Mouse (Mus musculus) olfactory bulb, adult 2 months (tissue): ENCODE measurements around the gene Gnl1. TPM values are rescaled to one million over a fixed set of nuclear protein-coding genes. Genes with fewer than 3 reads are reported as not detected.
"Not testable (repeated sequence)": the region's sequence is repeated elsewhere in the genome, so short reads cannot be mapped to it uniquely, and the experiment has no call there.

Experiments
- H3K27ac ChIP-seq: fragments of 200-500 bp; 2 replicates; pipeline ENCODE4 v1.5.1; 2012; ENCODE audit warnings: low read depth, low read length; ENCODE audit not compliant: insufficient read depth
- H3K4me1 ChIP-seq: fragments of 200-500 bp; 2 replicates; pipeline ENCODE4 v1.6.1; 2012; ENCODE audit warnings: low read length; ENCODE audit not compliant: control insufficient read depth, insufficient read depth
- H3K4me3 ChIP-seq: fragments of 200-500 bp; 2 replicates; pipeline ENCODE4 v1.5.1; 2012; ENCODE audit warnings: mild to moderate bottlenecking, low read depth, low read length, moderate library complexity; ENCODE audit not compliant: insufficient read depth
- CTCF ChIP-seq: fragments of 200-500 bp; IDR thresholded peaks from 2 replicates; pipeline ENCODE4 v1.5.1; 2012; ENCODE audit warnings: low read depth, mild to moderate bottlenecking, low read length, moderate library complexity; ENCODE audit not compliant: insufficient read depth
- POLR2A ChIP-seq: fragments of 200-500 bp; IDR thresholded peaks from 2 replicates; pipeline ENCODE4 v1.6.1; 2012; ENCODE audit warnings: mild to moderate bottlenecking, low read depth, low read length, moderate library complexity; ENCODE audit not compliant: insufficient read depth
- WGBS: fragments of 180-500 bp; shearing (Covaris S2); methylation state at CpG from one replicate; pipeline ENCODE4 v1.1.7; 2018; 5-methylcytosine and 5-hydroxymethylcytosine counted together
- polyA plus RNA-seq: library from polyadenylated mRNA; stranded (reverse); fragments of >200 nt; gene quantifications from 2 replicates; pipeline ENCODE4 v1.2.4, GENCODE M21; 2012; ENCODE audit warnings: low replicate concordance; ENCODE audit not compliant: missing spikeins, insufficient read depth, insufficient read length

The Gnl1 gene
- polyA plus RNA-seq, 1 experiment, result not detected

DNA sequence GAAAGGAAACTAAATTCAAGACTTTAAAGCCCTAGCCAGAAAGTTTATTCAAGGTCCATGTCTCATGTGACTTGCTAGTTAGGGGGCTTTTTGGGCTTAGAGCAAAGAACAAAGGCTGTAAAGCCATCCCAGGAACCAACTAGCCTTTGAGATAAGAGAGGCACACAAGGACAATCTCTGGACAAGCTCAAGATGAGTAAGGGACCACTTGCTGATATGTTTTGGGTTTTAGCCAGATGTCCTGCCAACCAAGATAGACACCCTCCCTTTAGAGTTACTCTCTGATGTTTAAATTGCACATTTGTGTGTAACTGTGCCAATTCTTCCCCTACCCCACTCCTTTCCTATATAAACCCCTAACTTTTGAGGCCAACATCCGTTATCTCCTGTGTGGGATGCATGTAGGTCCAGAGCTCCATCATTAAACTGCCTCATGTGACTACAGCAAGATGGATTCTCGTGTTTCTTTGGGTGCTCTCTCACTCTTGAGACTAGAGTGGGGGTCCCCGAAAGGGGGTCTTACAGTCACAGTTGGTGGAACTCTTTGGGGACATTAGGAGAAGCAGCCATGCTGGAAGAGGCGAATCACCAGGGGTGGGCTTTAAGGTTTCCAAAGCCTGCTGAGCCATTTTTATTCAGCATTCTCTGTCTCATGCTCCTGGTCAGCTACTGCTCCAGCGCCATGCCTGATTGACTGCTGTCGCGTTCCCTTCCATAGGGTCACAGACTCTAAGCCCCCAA, 49.4 kb downstream of the Gnl1 start:
- Histone ChIP-seq H3K27ac (no peak overlapping the region), H3K4me3 (no peak overlapping the region), H3K4me1 (peaks cover 15% of the 10 kb centered on the region)
- WGBS, result 89% methylated on average over 7 of the region's 7 CpGs
- TF ChIP-seq POLR2A, result no peak
- TF ChIP-seq CTCF, result no peak

DNA sequence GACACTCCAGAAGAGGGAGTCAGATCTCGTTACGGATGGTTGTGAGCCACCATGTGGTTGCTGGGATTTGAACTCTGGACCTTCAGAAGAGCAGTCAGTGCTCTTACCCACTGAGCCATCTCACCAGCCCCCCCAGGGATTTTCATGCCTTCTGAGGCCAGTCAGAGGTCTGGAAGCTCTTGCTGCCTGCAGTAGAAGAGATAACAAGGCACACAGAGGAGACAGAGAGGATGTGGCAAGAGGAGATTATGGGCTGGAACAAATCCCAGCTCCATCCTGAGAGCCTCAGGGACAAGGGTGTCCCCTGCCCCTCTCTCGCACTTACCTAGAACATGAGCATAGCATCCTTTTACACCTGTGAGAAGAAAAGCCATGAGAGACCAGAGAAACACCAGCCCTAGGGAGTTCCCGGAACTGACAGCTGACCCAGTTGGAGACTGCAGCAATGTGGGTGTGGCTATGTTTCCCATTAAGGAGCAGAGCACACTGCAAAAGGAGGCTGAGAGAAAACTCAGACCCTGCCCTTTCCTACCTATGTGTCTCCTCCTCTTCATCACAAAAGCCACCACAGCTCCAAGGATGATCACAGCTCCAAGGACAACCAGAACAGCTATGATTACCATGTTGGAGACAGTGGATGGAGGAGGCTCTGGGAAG, 50.5 kb downstream of the Gnl1 start:
- H3K27ac ChIP-seq, H3K4me3 ChIP-seq: not testable (repeated sequence)
- peaks cover 14% of the 10 kb centered on the region for H3K4me1 ChIP-seq
- 84% methylated on average over 4 of the region's 4 CpGs for WGBS

DNA sequence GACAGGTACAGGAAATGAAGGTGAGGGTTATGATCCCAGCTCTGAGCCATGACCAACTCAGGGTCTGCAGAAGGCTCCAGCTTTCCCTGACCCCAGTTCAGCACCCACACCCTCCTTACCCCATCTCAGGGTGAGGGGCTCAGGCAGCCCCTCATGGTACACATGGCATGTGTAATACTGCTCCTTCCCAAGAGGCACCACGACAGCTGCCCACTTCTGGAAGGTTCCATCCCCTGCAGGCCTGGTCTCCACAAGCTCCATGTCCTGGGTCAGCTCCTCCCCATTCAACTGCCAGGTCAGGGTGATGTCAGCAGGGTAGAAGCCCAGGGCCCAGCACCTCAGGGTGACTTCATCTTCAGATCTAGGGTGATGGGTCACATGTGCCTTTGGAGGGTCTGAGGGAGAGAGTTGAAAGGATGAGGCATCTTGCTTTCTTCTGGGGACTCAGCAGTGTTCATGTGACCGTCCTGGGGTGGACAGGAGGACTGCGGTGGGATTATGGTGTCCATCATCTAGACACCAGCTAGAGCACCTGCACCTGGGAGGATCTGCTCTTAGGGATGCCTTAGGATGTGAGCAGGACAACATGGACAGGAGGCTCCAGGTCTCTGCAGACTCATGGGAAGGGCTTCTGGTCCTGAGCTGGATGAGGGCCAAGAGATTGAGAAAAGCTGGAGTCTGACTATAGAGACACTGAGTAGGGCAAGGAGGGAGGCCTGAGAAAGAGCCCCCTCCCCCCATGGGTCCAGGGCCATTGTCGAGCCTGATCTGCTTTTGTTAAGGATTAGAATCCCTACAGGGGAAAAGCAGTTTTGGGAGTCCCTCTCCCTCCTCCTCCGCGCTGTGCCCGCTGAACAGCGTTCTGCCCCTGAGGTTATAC, 51.3 kb downstream of the Gnl1 start:
- Histone ChIP-seq H3K4me1 (peaks cover 12% of the 10 kb centered on the region), H3K4me3 (peak overlapping the region; percentile 40)
- 41% methylated on average over 8 of the region's 8 CpGs for WGBS
- not testable (repeated sequence) for H3K27ac ChIP-seq

DNA sequence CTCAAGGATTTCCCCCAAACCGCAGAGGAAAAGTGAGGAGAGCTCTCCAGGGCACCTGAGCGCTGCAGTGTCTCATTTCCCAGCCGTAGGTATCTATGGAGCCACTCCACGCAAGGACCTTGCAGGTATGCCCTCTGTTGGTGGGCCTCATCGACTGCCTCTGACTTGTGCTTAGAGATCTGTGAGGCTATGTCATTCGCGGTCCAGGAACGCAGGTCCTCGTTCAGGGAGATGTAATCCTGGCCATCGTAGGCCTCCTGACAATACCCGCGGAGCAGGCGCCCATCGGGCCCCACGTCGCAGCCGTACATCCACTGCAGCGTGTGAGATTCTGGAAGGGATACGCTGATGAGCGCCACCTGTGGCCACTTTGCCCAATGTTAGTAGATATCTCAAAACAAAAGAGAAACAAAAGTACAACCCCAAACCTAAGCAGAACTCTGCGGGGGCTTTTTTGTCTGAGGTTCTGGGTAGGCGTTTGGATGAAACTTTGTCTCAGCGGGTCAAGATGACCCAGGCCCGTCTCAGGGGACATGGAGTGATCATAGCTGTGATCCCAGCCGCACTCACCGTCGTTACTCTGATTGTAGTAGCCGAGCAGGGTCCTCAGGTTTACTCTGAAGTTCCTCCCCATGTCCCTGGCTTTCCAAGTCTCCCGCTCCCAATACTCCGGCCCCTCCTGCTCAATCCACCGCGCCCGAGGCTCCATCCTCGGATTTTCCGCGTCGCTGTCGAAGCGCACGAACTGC, 52.1 kb downstream of the Gnl1 start:
- Histone ChIP-seq H3K4me3 (peak overlapping the region; percentile 58), H3K4me1 (peaks cover 12% of the 10 kb centered on the region)
- H3K27ac ChIP-seq, result not testable (repeated sequence)
- WGBS, result under 1% methylated on average over 40 of the region's 40 CpGs

DNA sequence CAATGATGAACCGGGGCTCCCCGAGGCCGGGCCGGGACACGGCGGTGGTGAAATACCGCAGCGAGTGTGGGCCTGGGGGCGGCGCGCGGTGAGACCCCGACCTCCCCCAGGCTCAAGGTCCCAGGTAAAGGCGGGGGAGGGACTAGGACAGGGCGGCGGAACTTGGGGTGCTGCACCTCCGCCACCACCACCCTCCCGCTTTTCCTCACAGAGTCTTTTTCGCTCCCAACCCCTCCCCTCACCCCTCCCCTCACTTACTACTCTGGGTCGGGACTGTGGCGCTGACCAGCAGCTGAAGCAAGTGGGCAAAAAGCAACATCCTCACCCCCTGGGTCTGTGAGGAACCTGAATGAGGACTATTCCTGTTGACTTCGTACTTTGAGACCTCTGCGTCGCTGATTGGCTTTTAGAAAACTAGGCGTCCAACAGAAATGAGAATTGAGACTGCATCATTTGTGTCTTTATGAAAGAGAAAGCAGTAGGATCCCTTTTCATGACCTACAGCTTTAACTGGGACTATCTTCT, 52.8 kb downstream of the Gnl1 start, which contains the start of gene H2-T23:
Gene H2-T23 (minus strand): TSS at position 505 of the 525 bp plus-strand sequence.
- Histone ChIP-seq H3K4me3 (peak within 1 kb of the TSS; percentile 58), H3K4me1 (peaks cover 12% of the 10 kb centered on the region)
- not testable (repeated sequence) for H3K27ac ChIP-seq
- 1% methylated on average over 25 of the region's 25 CpGs for WGBS

DNA sequence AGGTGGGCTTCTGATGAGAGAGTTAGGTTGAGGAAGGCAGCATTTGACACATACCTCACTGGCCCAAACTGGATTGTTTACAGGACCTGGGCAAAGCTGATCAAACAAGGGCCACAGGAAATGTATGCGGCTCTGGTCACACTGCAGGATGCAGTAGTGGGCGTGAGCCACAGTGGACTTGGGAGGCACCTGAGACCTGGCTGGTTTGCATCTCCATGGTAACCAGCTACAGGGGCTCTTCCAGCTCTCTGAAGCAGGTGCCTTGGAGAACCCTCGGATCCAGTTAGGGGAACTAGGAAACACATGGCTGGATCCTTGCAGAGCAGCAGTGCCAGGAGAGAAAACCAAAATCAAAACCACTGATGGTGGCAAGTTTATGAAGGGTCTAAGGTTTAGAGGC, 54.9 kb downstream of the Gnl1 start:
- peaks cover 12% of the 10 kb centered on the region for H3K4me1 ChIP-seq
- 75% methylated on average over 3 of the region's 3 CpGs for WGBS
- H3K27ac ChIP-seq, H3K4me3 ChIP-seq: not testable (repeated sequence)

DNA sequence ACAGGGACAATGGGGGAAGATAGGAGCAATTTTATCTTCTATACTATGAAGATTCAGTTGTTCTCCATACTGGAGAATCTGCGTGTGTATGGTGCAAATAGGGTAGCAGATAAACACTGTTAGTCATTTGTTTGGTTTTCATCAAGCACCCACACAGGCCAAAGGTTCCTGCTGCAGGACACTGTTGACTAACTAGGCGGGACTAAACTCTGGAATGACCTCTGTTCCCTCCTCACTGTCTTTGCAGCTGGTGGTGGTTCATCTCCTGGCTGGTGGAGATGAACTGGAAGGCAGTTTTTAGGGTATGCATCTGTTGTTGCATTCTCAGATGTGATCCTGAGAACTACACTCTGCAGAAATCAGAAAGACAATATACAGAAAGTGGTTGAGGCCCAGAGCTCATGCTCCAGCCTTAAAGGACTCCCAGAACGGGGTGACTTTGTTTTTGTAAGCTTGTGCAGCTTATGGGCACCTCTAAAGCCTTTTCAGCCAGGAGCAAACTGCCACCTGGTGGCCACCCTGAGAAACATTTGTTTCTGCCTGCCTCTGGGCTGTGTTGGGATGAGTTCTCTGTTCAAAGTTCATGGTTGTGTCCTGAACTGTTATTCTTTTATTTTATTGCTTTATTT, 55.5 kb downstream of the Gnl1 start:
- WGBS, result 41% methylated on average over 3 of the region's 3 CpGs
- H3K4me3 ChIP-seq, H3K27ac ChIP-seq: not testable (repeated sequence)
- peaks cover 12% of the 10 kb centered on the region for H3K4me1 ChIP-seq

DNA sequence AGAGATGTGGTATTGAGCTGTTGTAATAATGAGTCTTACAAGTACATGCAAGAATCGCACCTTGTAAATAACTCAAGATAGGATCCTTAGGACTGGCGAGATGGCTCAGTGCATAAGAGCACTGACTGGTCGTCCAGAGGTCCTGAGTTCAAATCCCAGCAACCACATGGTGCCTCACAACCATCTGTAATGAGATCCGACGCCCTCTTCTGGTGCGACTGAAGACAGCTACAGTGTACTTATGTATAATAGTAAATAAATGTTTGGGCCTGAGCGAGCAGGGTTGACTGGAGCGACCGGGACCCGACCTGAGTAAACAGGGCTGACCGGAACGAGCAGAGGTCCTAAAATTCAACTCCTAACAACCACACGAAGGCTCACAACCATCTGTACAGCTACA, 56.5 kb downstream of the Gnl1 start:
- WGBS, result 89% methylated on average over 13 of the region's 13 CpGs
- H3K4me1 ChIP-seq, result peaks cover 13% of the 10 kb centered on the region
- not testable (repeated sequence) for H3K27ac ChIP-seq, H3K4me3 ChIP-seq

Other genes with a start within 250 kb of the Gnl1 start
- gene Ier3, start 158.2 kb upstream of the Gnl1 start, polyA plus RNA-seq, result not detected in 2 replicates
- not detected in 2 replicates for gene Flot1, start 156.6 kb upstream of the Gnl1 start, polyA plus RNA-seq
- gene Tubb5, start 141.5 kb upstream of the Gnl1 start, polyA plus RNA-seq, result 228 and 580 TPM in 2 replicates
- gene Mdc1, start 138.3 kb upstream of the Gnl1 start, polyA plus RNA-seq, result 41.3 TPM in 1 of 2 replicates, not detected in the other
- gene Nrm, start 118.5 kb upstream of the Gnl1 start, polyA plus RNA-seq, result not detected in 2 replicates
- gene Ppp1r18, start 114.3 kb upstream of the Gnl1 start, polyA plus RNA-seq, result not detected in 2 replicates
- gene Dhx16, start 100.0 kb upstream of the Gnl1 start, polyA plus RNA-seq, result not detected in 2 replicates
- not detected in 2 replicates for gene 2310061I04Rik, start 82.4 kb upstream of the Gnl1 start, polyA plus RNA-seq
- gene Atat1, start 69.8 kb upstream of the Gnl1 start, polyA plus RNA-seq, result not detected in 2 replicates
- not detected in 2 replicates for gene Mrps18b, start 63.5 kb upstream of the Gnl1 start, polyA plus RNA-seq
- not detected in 2 replicates for gene Ppp1r10, start 63.4 kb upstream of the Gnl1 start, polyA plus RNA-seq
- not detected in 2 replicates for gene Abcf1, start 10.1 kb upstream of the Gnl1 start, polyA plus RNA-seq
- not detected in 2 replicates for gene Prr3, start 385 bp downstream of the Gnl1 start, polyA plus RNA-seq
- not detected in 2 replicates for gene H2-T24, start 40.7 kb downstream of the Gnl1 start, polyA plus RNA-seq
- 151 TPM in 1 of 2 replicates, not detected in the other for gene H2-T23, start 53.0 kb downstream of the Gnl1 start, polyA plus RNA-seq
- gene H2-T22, start 62.9 kb downstream of the Gnl1 start, polyA plus RNA-seq, result not detected in 2 replicates
- not detected in 2 replicates for gene Gm6034, start 63.1 kb downstream of the Gnl1 start, polyA plus RNA-seq
- not detected in 2 replicates for gene Gm11127, start 78.5 kb downstream of the Gnl1 start, polyA plus RNA-seq
- not detected in 2 replicates for gene Gm19684, start 141.8 kb downstream of the Gnl1 start, polyA plus RNA-seq
- gene Gm7030, start 149.6 kb downstream of the Gnl1 start, polyA plus RNA-seq, result not detected in 2 replicates
- gene Gm8909, start 188.7 kb downstream of the Gnl1 start, polyA plus RNA-seq, result not detected in 2 replicates
- not detected in 2 replicates for gene H2-T3, start 210.4 kb downstream of the Gnl1 start, polyA plus RNA-seq